Mouse (Mus musculus) hindbrain, embryonic 16.5 days (tissue): ENCODE data around the gene Dnm3. TPM values are rescaled to one million over a fixed set of nuclear protein-coding genes. Genes with fewer than 3 reads are reported as not detected.

Experiments used
- ATAC-seq: fragments of 200-750 bp; cut with Nextera tagmentation; 2 replicates; pipeline ENCODE4 v1.8.0; 2017; ENCODE audit warnings: moderate TSS enrichment, moderate library complexity
- H3K27ac ChIP-seq: fragments of 300-500 bp; sonication (generic); 2 replicates; pipeline ENCODE4 v1.5.1; 2014; ENCODE audit warnings: low read depth, mild to moderate bottlenecking, control low read depth, low read length, moderate library complexity
- H3K27me3 ChIP-seq: fragments of 300-500 bp; sonication (generic); replicated peaks from 2 replicates; pipeline ENCODE4 v1.6.1; 2014; ENCODE audit warnings: low read length; ENCODE audit not compliant: control insufficient read depth, insufficient read depth
- H3K36me3 ChIP-seq: fragments of 300-500 bp; sonication (generic); 2 replicates; pipeline ENCODE4 v1.6.1; 2014; ENCODE audit warnings: mild to moderate bottlenecking, low read length, moderate library complexity, mixed read lengths; ENCODE audit not compliant: control insufficient read depth, insufficient read depth
- H3K4me1 ChIP-seq: fragments of 300-500 bp; sonication (generic); 2 replicates; pipeline ENCODE4 v1.6.1; 2014; ENCODE audit warnings: low read depth, low read length; ENCODE audit not compliant: control insufficient read depth, insufficient read depth
- H3K4me2 ChIP-seq: fragments of 300-500 bp; sonication (generic); 2 replicates; pipeline ENCODE4 v1.6.1; 2014; ENCODE audit warnings: mild to moderate bottlenecking, low read length, control low read depth, moderate library complexity
- H3K4me3 ChIP-seq: fragments of 300-500 bp; sonication (generic); 2 replicates; pipeline ENCODE4 v1.5.1; 2014; ENCODE audit warnings: mild to moderate bottlenecking, low read length, control low read depth, moderate library complexity
- H3K9ac ChIP-seq: fragments of 300-500 bp; sonication (generic); 2 replicates; pipeline ENCODE4 v1.6.1; 2014; ENCODE audit warnings: low read depth, mild to moderate bottlenecking, control low read depth, low read length, moderate library complexity
- H3K9me3 ChIP-seq: fragments of 300-500 bp; sonication (generic); 2 replicates; pipeline ENCODE4 v1.6.1; 2014; ENCODE audit warnings: mild to moderate bottlenecking, low read length, moderate library complexity; ENCODE audit not compliant: control insufficient read depth
- WGBS: fragments of 180-500 bp; shearing (Covaris S2); extraction: QIAGEN DNeasy Blood & Tissue Kit; methylation state at CpG from one replicate; pipeline ENCODE4 v1.1.7; 2014; 5-methylcytosine and 5-hydroxymethylcytosine counted together
- polyA plus RNA-seq: library from polyadenylated mRNA; unstranded; fragments of >200 nt; fragmentation: Nextera tagmentation; extraction: Ambion mirVana; gene quantifications from 2 replicates; pipeline ENCODE4 v1.2.1, GENCODE M21; 2015

The Dnm3 gene
- polyA plus RNA-seq, 1 experiment from 2014 or later, result 57.1 TPM

DNA sequence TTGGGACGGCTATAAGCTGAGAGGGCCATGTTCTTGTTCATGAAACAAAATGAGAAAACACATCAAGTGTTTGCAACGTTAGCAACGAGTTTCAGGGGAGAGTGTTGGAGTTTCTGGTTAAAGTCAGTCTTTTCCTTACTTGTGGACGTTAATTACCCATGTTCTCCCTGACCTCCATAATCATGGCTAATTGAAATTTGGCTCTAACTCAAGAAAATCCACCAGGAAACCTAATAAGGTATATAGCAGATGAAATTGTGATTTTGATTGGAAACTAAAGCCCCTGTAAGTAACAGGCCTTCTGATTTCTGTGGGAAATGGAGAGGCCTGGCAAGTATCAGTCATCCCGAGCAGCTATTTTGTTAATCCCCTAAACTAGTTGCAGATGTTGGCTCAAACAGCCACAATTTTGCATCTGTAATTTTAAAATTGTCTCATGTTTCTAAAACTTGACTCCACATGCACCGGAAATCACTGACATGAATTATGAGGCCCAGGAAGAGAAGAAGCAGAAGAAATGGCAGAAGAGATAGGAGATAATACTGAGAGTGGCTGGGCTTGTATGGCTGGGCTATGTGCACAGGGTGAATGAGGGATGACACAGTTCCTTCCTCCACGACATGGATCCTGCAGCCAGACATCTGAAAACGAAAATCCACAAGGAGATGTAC, 223.7 kb downstream of the Dnm3 start:
- Histone ChIP-seq H3K4me1 (no peaks in the 10 kb centered on the region), H3K27me3 (no peaks in the 10 kb centered on the region), H3K4me3 (no peak overlapping the region), H3K9me3 (no peaks in the 10 kb centered on the region), H3K36me3 (no peaks in the 10 kb centered on the region; the same call in 1 of the 2 replicates), H3K4me2 (no peak overlapping the region), H3K9ac (no peak overlapping the region), H3K27ac (no peak overlapping the region)
- WGBS, result 82% methylated on average over 8 of the region's 8 CpGs
- ATAC-seq, result no peak

DNA sequence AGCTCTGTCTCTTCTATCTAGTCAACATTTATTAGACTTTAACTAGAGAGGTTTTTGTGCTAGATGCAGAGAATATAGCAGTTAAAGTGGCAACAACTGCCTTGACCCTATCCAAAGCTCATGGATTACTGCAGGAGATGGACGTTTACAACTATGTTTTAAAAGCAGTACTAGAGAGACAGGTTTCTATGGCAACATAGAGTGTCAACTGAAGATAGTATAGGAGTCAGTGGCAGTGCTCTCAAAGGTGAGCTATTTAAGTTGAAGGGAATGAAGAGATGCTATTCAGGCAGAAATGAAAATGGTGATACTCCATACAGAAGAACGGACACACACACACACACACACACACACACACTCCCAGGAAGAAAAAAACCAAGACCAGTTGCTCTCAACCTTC, 225.0 kb downstream of the Dnm3 start:
- no peaks in the 10 kb centered on the region; the same call in 1 of the 2 replicates for H3K36me3 ChIP-seq
- no peak overlapping the region for H3K9ac ChIP-seq
- WGBS, result 65% methylated on average over 2 of the region's 2 CpGs
- ATAC-seq, result no peak
- H3K27ac ChIP-seq, result no peak overlapping the region
- H3K9me3 ChIP-seq, result no peaks in the 10 kb centered on the region
- no peak overlapping the region for H3K4me2 ChIP-seq
- H3K4me3 ChIP-seq, result no peak overlapping the region
- H3K27me3 ChIP-seq, result no peaks in the 10 kb centered on the region
- no peaks in the 10 kb centered on the region for H3K4me1 ChIP-seq

DNA sequence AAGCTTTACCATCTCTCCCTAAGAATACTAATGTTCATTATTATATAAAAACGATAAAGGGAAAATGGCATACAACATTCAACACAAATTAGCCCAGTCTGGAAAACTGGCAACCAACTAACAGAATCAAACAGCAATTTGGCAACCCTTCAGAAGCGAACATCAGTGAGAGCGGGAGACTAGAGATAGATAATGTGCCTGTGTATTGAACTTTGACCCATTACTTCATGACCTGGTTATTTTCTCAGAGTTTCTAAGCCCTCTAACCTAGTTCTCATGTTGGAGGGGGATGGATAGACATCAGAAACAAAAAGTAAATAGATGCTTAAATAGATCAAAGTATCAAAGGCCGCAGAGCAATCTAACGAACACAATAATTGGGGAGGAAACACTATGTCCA, 230.6 kb downstream of the Dnm3 start:
- Histone ChIP-seq H3K9ac (no peak overlapping the region), H3K27ac (no peak overlapping the region), H3K4me1 (no peaks in the 10 kb centered on the region), H3K9me3 (no peaks in the 10 kb centered on the region), H3K27me3 (no peaks in the 10 kb centered on the region), H3K36me3 (no peaks in the 10 kb centered on the region; the same call in 1 of the 2 replicates), H3K4me2 (no peak overlapping the region), H3K4me3 (no peak overlapping the region)
- no peak for ATAC-seq
- WGBS, result 87% methylated on average over 5 of the region's 5 CpGs

DNA sequence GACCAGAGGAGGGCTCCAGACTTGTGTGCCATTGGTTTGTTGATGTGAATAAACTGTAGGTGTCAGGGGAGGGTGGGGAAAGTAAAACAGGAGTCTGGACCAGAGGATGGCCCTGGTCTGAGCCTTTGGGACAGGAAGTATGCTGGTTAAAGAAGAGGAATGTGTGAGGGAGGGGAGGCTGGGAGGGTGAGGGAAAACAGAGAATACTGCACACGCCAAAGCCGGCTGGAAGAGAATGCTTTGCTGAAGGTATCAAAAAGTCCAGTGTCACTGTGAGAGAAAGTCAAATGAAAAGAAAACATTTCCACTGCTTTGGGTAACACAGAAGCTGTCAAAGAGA, 234.2 kb downstream of the Dnm3 start:
- no peak overlapping the region for H3K27ac ChIP-seq
- no peak overlapping the region for H3K4me2 ChIP-seq
- H3K4me3 ChIP-seq, result no peak overlapping the region
- WGBS, result 67% methylated on average over 2 of the region's 2 CpGs
- no peaks in the 10 kb centered on the region for H3K4me1 ChIP-seq
- H3K9me3 ChIP-seq, result no peaks in the 10 kb centered on the region
- no peak for ATAC-seq
- H3K9ac ChIP-seq, result no peak overlapping the region
- no peaks in the 10 kb centered on the region for H3K27me3 ChIP-seq
- no peaks in the 10 kb centered on the region for H3K36me3 ChIP-seq

DNA sequence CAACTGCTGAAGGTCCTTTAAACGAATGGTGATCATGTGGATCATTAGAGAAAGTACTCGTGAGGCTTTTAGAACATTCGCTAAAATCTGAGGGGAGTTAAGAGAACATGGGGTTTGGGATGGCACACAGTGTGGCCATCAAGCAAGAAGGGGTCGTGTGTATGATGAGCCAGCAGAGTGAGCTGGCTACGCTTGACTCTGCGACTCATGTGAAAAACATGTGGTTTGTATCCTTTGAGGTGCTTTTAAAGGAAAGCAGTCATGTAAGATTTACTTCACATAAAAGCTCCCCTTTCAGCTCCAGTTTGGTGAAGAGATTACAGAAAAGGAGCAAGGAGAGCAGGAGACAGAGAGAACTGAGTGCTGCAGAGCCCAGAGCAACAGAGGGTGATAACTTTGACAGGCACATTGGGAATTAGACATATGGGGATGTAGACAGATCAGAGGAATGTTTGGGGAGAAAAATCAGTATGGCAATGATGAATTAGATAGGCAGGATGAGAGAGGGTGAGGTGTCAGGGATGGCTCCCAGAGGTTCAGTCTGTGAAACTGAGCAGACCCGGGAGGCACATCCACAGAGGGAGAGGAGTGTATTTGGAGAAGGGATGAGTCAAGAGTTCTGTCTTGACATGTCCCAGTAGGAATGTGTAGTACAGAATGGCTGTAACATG, 234.7 kb downstream of the Dnm3 start:
- Histone ChIP-seq H3K27ac (no peak overlapping the region), H3K36me3 (no peaks in the 10 kb centered on the region), H3K9ac (no peak overlapping the region), H3K9me3 (no peaks in the 10 kb centered on the region), H3K4me1 (no peaks in the 10 kb centered on the region), H3K4me3 (no peak overlapping the region), H3K27me3 (no peaks in the 10 kb centered on the region), H3K4me2 (no peak overlapping the region)
- ATAC-seq, result no peak
- WGBS, result 78% methylated on average over 7 of the region's 7 CpGs

DNA sequence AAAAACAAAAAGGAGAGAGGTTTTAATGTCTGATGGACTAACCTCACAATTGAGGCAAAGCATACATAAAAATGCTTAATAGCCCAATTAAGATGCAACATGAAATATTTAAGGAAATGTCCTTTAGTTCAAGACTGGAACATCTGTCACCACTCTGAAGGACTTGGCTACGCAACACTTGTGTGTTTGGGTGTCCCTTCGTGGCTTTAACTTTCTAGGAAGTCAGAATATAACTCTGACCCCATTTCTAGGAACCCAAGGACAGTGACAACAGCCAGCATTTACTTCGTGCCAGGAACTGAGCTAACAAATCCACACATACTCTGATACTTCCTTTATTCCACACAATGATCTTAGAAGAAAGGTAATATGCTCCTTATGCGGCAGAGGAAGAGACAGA, 237.1 kb downstream of the Dnm3 start:
- WGBS, result 85% methylated on average over 4 of the region's 4 CpGs

DNA sequence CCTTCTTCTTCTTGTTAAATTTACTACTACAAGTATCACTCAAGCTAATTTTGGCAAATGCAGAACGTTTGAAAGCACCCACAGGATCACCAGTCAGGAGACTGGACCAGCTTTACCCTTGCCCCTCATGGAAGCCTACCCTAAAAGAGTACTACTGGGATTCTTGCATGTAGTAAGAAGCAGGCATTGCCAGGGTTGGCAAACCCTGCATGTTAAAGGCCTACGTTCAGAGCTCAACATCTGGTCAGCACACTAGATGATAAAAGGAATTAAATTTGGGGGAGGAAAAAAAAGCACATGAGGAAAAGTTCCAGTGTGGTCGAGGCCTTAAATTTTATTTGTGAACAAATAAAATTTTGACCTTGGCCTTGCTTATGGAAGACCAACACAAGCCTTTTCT, 239.2 kb downstream of the Dnm3 start:
- Histone ChIP-seq H3K4me2 (no peak overlapping the region), H3K36me3 (no peaks in the 10 kb centered on the region), H3K4me1 (no peaks in the 10 kb centered on the region), H3K9me3 (no peaks in the 10 kb centered on the region), H3K4me3 (no peak overlapping the region), H3K9ac (no peak overlapping the region), H3K27me3 (no peaks in the 10 kb centered on the region), H3K27ac (no peak overlapping the region)
- 78% methylated on average over 3 of the region's 3 CpGs for WGBS
- no peak for ATAC-seq

More for the DNA sequence above, 237.1 kb downstream of the Dnm3 start:
- Histone ChIP-seq H3K27ac (no peak overlapping the region), H3K9me3 (no peaks in the 10 kb centered on the region), H3K4me1 (no peaks in the 10 kb centered on the region), H3K36me3 (no peaks in the 10 kb centered on the region), H3K9ac (no peak overlapping the region), H3K4me3 (no peak overlapping the region), H3K4me2 (no peak overlapping the region), H3K27me3 (no peaks in the 10 kb centered on the region)
- no peak for ATAC-seq

DNA sequence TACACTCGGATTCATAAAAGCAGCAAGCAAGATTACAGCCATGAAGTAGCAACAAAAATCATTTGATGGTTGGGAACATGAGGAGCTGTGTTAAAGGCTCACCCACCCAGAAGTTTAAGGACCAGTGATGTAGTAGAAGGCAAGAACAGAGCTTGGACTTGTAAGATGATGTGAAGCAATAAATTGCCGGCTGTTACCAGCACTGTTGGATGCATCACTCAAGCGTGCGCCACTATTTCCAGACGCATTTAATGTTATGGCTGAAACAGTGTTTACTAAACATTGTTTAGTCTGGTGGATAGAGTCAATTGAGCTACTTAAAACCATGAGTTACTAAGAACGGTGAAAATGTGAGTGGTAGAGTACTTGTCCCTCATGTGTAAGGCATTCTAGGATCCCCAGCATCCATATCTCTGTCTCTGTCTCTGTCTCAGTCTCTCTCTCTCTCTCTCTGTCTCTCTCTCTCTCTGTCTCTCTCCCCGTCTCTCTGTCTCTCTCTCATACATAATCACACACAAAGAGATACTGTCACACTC, 241.1 kb downstream of the Dnm3 start:
- Histone ChIP-seq H3K27ac (no peak overlapping the region), H3K9me3 (no peaks in the 10 kb centered on the region), H3K9ac (no peak overlapping the region), H3K4me2 (no peak overlapping the region), H3K4me3 (no peak overlapping the region), H3K4me1 (no peaks in the 10 kb centered on the region), H3K36me3 (no peaks in the 10 kb centered on the region), H3K27me3 (no peaks in the 10 kb centered on the region)
- 84% methylated on average over 7 of the region's 7 CpGs for WGBS
- ATAC-seq, result no peak

DNA sequence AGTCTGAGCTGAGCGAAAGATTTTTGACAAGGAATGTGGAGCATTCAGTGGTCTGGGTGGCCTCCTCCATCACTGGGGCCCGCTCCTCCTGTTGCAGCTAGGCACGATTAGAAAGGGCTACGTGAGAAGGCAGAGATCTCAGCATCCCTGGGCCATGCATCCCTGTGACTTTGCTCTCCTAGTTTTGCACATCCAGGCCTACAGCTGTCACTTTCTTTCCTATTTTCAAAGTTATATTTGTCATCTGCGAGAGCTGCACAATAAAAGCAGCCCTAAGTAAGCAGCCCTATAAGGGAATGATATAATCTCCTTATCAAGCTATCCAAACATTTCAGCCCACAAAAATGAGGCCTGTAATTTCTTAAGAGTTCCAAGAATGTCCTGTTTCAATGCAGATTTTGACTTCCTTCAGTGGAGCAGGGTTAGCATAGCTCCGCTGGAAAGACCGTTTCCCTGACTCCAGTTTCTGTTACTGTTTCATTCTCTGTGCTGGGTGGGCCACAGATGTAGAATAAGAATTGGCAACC, 252.2 kb downstream of the Dnm3 start:
- no peak for ATAC-seq
- H3K36me3 ChIP-seq, result peaks cover 3% of the 10 kb centered on the region; the same call in 1 of the 2 replicates
- H3K27me3 ChIP-seq, result no peaks in the 10 kb centered on the region
- H3K9me3 ChIP-seq, result no peaks in the 10 kb centered on the region
- H3K4me1 ChIP-seq, result no peaks in the 10 kb centered on the region
- H3K9ac ChIP-seq, result no peak overlapping the region
- H3K27ac ChIP-seq, result no peak overlapping the region
- no peak overlapping the region for H3K4me2 ChIP-seq
- WGBS, result 81% methylated on average over 7 of the region's 7 CpGs
- no peak overlapping the region for H3K4me3 ChIP-seq
